Mouse (Mus musculus) lung, embryonic 16.5 days (tissue): ENCODE results near the gene Zfp385b. TPM values are rescaled to one million over a fixed set of nuclear protein-coding genes. Genes with fewer than 3 reads are reported as not detected.

Experiments
- ATAC-seq: fragments of 200-750 bp; cut with Nextera tagmentation; 2 replicates; pipeline ENCODE4 v1.8.0; 2017; ENCODE audit warnings: low read depth, mild to moderate bottlenecking, moderate library complexity
- H3K27ac ChIP-seq: fragments of 300-500 bp; sonication (generic); 2 replicates; pipeline ENCODE4 v1.5.1; 2014; ENCODE audit warnings: mild to moderate bottlenecking, control low read depth, low read length
- H3K27me3 ChIP-seq: fragments of 300-500 bp; sonication (generic); 2 replicates; pipeline ENCODE4 v1.6.1; 2014; ENCODE audit warnings: low read depth, low read length, mixed read lengths; ENCODE audit not compliant: control insufficient read depth, insufficient read depth
- H3K36me3 ChIP-seq: fragments of 300-500 bp; sonication (generic); 2 replicates; pipeline ENCODE4 v1.6.1; 2014; ENCODE audit warnings: low read length; ENCODE audit not compliant: control insufficient read depth, insufficient read depth
- H3K4me1 ChIP-seq: fragments of 300-500 bp; sonication (generic); replicated peaks from 2 replicates; pipeline ENCODE4 v1.6.1; 2014; ENCODE audit warnings: low read length, mixed read lengths; ENCODE audit not compliant: control insufficient read depth, insufficient read depth
- H3K4me2 ChIP-seq: fragments of 300-500 bp; sonication (generic); 2 replicates; pipeline ENCODE4 v1.6.1; 2014; ENCODE audit warnings: low read depth, low read length, control low read depth
- H3K4me3 ChIP-seq: fragments of 300-500 bp; sonication (generic); 2 replicates; pipeline ENCODE4 v1.5.1; 2014; ENCODE audit warnings: mild to moderate bottlenecking, low read length, control low read depth
- H3K9ac ChIP-seq: fragments of 300-500 bp; sonication (generic); 2 replicates; pipeline ENCODE4 v1.6.1; 2014; ENCODE audit warnings: low read length, control low read depth
- H3K9me3 ChIP-seq: fragments of 300-500 bp; sonication (generic); 2 replicates; pipeline ENCODE4 v1.6.1; 2016; ENCODE audit warnings: low read length; ENCODE audit not compliant: control insufficient read depth
- WGBS: fragments of 180-500 bp; shearing (Covaris S2); extraction: QIAGEN DNeasy Blood & Tissue Kit; methylation state at CpG from one replicate; pipeline ENCODE4 v1.1.7; 2014; 5-methylcytosine and 5-hydroxymethylcytosine counted together
- polyA plus RNA-seq: library from polyadenylated mRNA; unstranded; fragments of >200 nt; fragmentation: Nextera tagmentation; extraction: Ambion mirVana; gene quantifications from 2 replicates; pipeline ENCODE4 v1.2.1, GENCODE M21; 2015

Gene Zfp385b
- polyA plus RNA-seq, 1 experiment from 2014 or later, result 7.0 TPM

DNA sequence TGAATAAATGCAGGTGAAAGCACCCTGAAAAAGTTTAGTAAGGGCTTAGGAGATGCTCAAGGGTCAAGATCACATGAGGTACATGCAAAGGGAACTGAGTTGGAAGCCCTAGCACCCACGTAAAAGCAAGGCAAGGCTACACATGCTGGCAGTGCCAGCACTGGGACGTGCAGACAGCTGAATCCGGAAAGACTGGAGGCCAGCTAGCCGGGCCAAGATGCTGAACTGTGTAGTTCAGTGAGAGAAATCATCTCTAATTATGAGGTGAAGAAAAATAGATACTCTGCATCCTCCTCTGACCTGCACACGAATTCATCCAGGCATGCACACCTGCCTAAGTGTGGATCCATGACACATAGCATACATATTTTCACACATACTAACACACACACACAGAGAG, 18.4 kb downstream of the Zfp385b start:
- H3K4me2 ChIP-seq, result no peak overlapping the region
- no peak overlapping the region for H3K4me3 ChIP-seq
- no peaks in the 10 kb centered on the region for H3K27me3 ChIP-seq
- no peak overlapping the region for H3K9ac ChIP-seq
- ATAC-seq, result no peak
- no peaks in the 10 kb centered on the region for H3K4me1 ChIP-seq
- no peaks in the 10 kb centered on the region for H3K36me3 ChIP-seq
- 84% methylated on average over 5 of the region's 5 CpGs for WGBS
- no peaks in the 10 kb centered on the region for H3K9me3 ChIP-seq
- no peak overlapping the region for H3K27ac ChIP-seq

DNA sequence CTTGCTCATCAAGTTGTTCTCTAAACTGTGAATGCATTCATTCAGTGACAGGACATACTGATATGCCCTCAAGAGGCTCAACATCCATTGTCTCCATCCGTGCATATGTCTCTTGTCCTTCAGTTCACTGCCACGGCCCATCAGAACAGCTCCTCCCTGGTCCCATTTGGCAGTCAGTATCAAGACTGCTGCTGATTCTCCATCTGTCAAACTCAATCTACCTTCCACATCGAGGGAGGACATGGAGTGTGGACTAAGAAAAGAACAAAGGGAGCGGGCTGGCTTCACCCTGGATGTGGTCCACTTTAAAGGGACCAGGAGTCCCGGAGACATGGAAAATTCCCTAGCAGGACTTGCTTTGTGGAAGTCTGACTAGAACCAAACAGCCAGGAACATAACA, 22.2 kb downstream of the Zfp385b start:
- no peaks in the 10 kb centered on the region for H3K9me3 ChIP-seq

DNA sequence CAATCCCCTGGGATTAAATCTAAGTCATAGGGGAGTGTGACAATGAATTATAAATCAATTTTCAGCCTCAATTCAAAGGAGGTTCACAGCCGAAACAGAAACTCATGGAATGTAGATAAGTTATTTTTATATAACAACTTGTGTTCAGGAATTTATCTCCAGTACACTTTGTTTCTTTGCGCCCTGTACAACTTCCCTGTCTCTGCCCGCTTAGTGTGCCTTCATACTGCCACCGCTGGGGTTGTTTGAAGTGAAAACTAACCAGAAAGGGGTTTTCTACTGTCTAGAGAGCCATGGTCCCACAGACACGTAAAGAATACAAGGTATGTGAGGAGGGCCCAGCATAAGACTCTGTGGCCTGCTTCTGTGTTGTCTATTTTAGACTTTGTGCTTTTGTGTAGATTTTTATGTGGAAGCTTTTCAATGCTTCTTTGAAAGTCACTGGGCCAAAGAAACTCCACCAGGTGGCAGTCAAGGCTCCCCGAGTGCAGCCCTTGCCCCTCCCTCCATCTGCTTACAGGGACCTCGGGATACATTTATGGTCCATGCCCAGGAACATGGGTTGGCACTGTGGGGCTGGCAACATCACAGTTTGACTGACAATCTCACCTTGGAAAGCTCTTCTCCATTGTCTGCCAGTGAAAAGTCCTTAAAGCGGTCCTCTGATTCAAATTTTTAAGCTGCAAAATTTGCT, 23.4 kb downstream of the Zfp385b start:
- no peak for ATAC-seq
- H3K27ac ChIP-seq, result no peak overlapping the region
- WGBS, result 62% methylated on average over 8 of the region's 8 CpGs

More for the DNA sequence above, 22.2 kb downstream of the Zfp385b start:
- Histone ChIP-seq H3K27me3 (no peaks in the 10 kb centered on the region), H3K27ac (no peak overlapping the region), H3K4me3 (no peak overlapping the region), H3K9ac (no peak overlapping the region), H3K4me2 (no peak overlapping the region), H3K36me3 (no peaks in the 10 kb centered on the region), H3K4me1 (no peaks in the 10 kb centered on the region)
- 60% methylated on average over 5 of the region's 5 CpGs for WGBS
- no peak for ATAC-seq

DNA sequence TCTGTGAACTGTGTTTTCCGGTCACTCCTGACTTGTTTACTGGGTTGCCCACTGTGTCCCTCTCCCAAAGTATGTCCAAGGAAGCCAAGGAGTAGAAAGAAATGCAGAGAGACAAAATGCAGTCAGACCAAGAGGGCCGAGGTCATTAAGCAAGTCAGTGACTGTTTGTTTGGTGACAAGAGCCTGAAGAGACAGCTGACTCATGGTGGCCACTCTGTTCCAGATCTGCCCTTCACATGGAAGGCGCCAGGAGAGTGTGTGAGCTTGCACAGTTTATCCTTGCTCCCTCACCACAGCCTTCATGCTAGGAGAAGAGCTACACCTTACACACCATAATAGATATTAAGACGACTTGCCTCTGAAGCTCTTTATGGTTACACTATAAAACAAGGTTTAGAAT, 28.6 kb downstream of the Zfp385b start:
- Histone ChIP-seq H3K27me3 (no peaks in the 10 kb centered on the region), H3K27ac (no peak overlapping the region), H3K4me3 (no peak overlapping the region), H3K4me1 (no peaks in the 10 kb centered on the region), H3K9me3 (no peaks in the 10 kb centered on the region), H3K36me3 (no peaks in the 10 kb centered on the region), H3K9ac (no peak overlapping the region), H3K4me2 (no peak overlapping the region)
- WGBS, result 65% methylated on average over 4 of the region's 4 CpGs
- ATAC-seq, result no peak

More for the DNA sequence above, 23.4 kb downstream of the Zfp385b start:
- Histone ChIP-seq H3K36me3 (no peaks in the 10 kb centered on the region), H3K9ac (no peak overlapping the region), H3K9me3 (no peaks in the 10 kb centered on the region), H3K4me3 (no peak overlapping the region), H3K27me3 (no peaks in the 10 kb centered on the region), H3K4me1 (no peaks in the 10 kb centered on the region), H3K4me2 (no peak overlapping the region)

GRCm38 (mm10) chr2:77790295-77790694, 29.1 kb downstream of the Zfp385b start:
- no peaks in the 10 kb centered on the region for H3K9me3 ChIP-seq
- ATAC-seq, result no peak
- H3K9ac ChIP-seq, result no peak overlapping the region
- H3K27me3 ChIP-seq, result no peaks in the 10 kb centered on the region
- H3K36me3 ChIP-seq, result no peaks in the 10 kb centered on the region
- H3K4me3 ChIP-seq, result no peak overlapping the region
- no peak overlapping the region for H3K27ac ChIP-seq
- no peaks in the 10 kb centered on the region for H3K4me1 ChIP-seq
- 75% methylated on average over 9 of the region's 9 CpGs for WGBS
- H3K4me2 ChIP-seq, result no peak overlapping the region

DNA sequence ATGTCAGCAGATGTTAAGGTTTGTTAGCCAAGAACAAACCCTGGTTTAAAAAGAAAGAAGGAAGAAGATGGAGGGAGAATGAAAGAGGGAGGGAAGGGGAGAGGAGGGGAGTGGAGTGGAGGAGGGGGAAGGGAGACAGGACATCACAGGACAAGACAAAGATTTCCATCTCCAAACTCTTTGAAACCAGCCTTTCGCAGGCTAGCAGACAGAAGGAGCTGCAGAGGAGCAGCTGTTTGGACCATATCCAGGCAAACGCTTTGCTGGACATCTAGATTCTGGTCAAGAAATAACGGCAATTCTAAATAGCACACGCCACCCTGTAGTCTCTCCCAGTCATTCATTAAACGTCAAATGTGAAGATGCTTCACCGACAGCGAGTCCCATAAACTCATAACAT, 38.0 kb downstream of the Zfp385b start:
- Histone ChIP-seq H3K9me3 (no peaks in the 10 kb centered on the region), H3K27me3 (no peaks in the 10 kb centered on the region), H3K4me1 (0 out of 2 replicates have a peak, but pooled peaks cover 2% of the 10 kb centered on the region), H3K4me3 (no peak overlapping the region), H3K36me3 (no peaks in the 10 kb centered on the region), H3K27ac (no peak overlapping the region), H3K9ac (no peak overlapping the region), H3K4me2 (no peak overlapping the region)
- peak; percentile 54 for ATAC-seq
- WGBS, result 39% methylated on average over 7 of the region's 7 CpGs

DNA sequence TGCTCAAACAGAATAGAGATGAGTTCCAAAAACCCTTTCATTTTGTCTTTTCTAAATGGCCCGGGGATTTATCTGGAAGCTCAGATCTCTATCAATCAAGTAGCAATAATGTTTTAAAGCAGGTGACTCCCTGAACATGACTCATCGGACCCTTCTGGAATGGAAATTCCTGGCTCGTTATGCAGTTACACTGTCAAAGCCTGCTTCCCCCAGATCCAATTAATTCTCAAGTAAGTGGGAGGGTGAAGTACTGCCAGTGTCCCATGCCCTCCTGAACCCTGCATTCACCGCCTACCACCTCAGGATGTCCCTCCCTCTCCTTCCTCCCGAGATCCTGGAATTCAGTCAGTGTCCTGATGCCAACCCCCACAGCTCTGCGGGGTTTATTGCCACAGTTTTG, 41.7 kb downstream of the Zfp385b start:
- no peak for ATAC-seq
- Histone ChIP-seq H3K27ac (no peak overlapping the region), H3K9ac (no peak overlapping the region), H3K4me2 (no peak overlapping the region), H3K9me3 (no peaks in the 10 kb centered on the region), H3K4me3 (no peak overlapping the region), H3K4me1 (peaks cover 2% of the 10 kb centered on the region; the same call in 1 of the 2 replicates), H3K36me3 (no peaks in the 10 kb centered on the region), H3K27me3 (no peaks in the 10 kb centered on the region)
- 26% methylated on average over 6 of the region's 6 CpGs for WGBS

DNA sequence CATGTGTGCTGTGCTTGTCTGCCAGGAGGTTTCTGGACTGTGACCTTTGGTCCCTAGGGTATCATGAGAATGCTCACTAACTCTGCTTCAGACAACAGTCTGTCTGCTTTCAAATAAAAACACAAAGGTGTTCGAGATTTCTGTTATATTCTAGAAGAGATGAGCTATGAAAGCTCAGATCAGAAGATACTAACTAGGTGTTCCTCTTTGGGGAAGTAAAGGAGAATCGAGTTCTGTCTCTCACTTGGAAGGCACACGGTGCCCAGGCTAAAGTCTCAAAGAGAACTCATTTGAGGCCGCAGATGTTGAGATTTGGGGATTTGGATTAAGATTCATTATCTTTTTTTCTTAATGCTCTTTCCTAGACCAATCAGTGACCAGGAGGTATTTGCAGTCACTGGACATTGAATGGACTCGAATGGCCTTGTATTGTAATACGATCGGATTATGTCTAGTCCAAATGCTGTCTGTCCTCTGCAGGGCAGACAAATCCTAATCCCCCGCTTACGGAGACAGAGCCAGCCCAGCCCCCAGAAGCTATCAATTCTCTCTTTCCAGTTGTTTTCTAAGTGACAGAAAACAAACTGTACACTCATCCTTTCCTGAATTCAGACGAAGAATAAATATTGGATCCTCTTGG, 42.3 kb downstream of the Zfp385b start:
- H3K27me3 ChIP-seq, result no peaks in the 10 kb centered on the region
- H3K9ac ChIP-seq, result no peak overlapping the region
- H3K36me3 ChIP-seq, result no peaks in the 10 kb centered on the region
- no peak overlapping the region for H3K4me3 ChIP-seq
- H3K9me3 ChIP-seq, result no peaks in the 10 kb centered on the region
- H3K27ac ChIP-seq, result no peak overlapping the region
- no peak for ATAC-seq
- WGBS, result 66% methylated on average over 10 of the region's 10 CpGs
- H3K4me2 ChIP-seq, result no peak overlapping the region
- peaks cover 2% of the 10 kb centered on the region; the same call in 1 of the 2 replicates for H3K4me1 ChIP-seq

DNA sequence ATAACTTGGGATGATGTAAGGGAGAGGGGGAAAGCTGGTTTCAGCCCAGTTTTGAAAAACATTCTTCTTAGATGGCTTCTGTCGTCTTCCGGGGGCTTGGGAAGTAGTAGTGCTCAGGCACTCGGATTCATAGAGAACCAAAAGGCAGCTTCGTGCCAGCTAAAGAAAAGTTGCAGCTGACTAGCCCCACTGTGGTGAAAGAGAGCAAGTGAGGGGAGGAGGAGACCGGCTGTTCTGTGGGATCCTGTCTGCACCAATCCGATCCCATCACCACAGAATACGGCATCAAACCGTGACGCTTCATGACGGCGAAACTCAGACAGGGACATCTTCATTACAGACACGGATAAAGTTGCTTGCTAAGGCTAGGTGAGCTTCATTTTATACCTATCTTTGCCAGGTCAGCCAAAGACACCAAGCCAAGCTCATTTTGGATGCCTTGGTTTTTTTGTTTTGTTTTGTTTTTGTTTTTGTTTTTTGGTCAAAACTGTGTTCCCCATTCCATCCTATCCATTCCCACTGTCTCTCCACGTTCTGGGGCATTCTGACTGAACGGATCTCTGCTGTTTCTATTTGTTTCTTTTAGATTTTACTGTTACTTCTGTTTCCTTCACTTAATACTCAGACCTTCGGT, 44.1 kb downstream of the Zfp385b start:
- no peak overlapping the region for H3K4me3 ChIP-seq
- no peaks in the 10 kb centered on the region for H3K36me3 ChIP-seq
- H3K4me1 ChIP-seq, result peaks cover 2% of the 10 kb centered on the region; the same call in 1 of the 2 replicates
- ATAC-seq, result peak; percentile 60; the same call in 1 of the 2 replicates
- no peaks in the 10 kb centered on the region for H3K27me3 ChIP-seq
- no peak overlapping the region for H3K9ac ChIP-seq
- H3K4me2 ChIP-seq, result no peak overlapping the region
- H3K9me3 ChIP-seq, result no peaks in the 10 kb centered on the region
- 66% methylated on average over 15 of the region's 15 CpGs for WGBS
- no peak overlapping the region for H3K27ac ChIP-seq
